Mouse (Mus musculus) brain, embryonic 14.5 days (tissue): Measurements from ENCODE around the gene Fshr.

Experiments
- CTCF ChIP-seq: fragments of 200-500 bp; IDR thresholded peaks from 2 replicates; pipeline ENCODE4 v1.5.1; 2012; ENCODE audit warnings: inconsistent platforms, mild to moderate bottlenecking, moderate library complexity, borderline replicate concordance; ENCODE audit not compliant: insufficient read depth, insufficient read length; ENCODE audit errors: extremely low read depth
- POLR2A ChIP-seq: fragments of 200-500 bp; IDR thresholded peaks from 2 replicates; pipeline ENCODE4 v1.6.1; 2012; ENCODE audit warnings: mild to moderate bottlenecking, inconsistent platforms, borderline replicate concordance; ENCODE audit not compliant: poor library complexity, insufficient read depth, insufficient read length, severe bottlenecking; ENCODE audit errors: extremely low read depth

DNA sequence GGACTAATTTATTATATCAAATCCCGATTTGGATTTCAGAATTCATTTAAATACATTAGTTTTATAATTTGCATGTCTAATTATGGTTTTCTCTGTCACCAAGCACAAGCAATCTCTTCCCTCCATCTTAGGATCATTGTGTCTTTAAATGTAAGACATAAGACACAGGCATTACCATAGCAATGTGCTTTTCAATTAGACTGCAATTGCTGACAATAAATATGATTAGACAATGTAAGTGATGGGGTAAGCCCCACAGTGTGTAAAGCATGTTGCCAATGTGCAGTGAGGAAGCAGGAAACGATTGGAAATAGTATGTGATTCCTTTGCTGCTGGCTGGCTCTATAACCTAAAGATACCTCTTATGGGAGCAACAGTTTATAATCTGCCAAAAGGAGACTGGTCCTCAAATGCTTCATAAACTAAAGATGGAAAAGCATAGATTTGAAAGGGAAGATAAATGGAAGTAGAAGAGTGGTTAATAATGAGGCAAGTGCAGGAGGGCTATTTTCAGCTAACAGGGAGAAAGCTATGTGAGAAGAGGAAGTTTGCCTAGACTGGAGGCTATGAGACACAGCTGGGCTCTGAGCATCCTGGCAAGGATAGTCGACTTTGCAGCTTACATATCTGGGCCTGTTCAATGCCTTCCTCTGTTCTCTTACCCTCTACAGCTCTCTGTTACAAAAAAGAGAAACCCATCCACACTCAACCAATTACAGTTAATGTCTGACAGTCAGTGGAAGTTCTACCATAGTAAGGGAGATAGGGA is 136.0 kb downstream of the Fshr start:
- TF ChIP-seq POLR2A (no peak), CTCF (no peak)
